11 mouse cellular contexts compared by ENCODE assay signal in genomic region chr3:131137119-131137781, GRCm38 (mm10). TPM values are rescaled to one million over a fixed set of nuclear protein-coding genes. Genes with fewer than 3 reads are reported as not detected.
DNase-seq lines count a peak whose midpoint lies in the region; ATAC-seq and TF ChIP-seq lines count a peak whose summit lies in the region.
"Had no signal": no experiment of that assay in that cellular context is flagged by ENCODE, and none has a peak within 500 bp of the region (broad histone marks: within the 10 kb centered on the region; RNA-seq: fewer than 3 reads in every experiment).

No protein-coding gene starts in this region.

- H3K9me3 ChIP-seq in forebrain, postnatal 0 days (ENCODE audit: low read length) = no peaks in the 10 kb centered on the region
- H3K9me3 ChIP-seq in midbrain, embryonic 13.5 days = no peaks in the 10 kb centered on the region
- H3K9me3 ChIP-seq: lung, embryonic 15.5 days had no signal

- peak; percentile 66 for ATAC-seq in forebrain, postnatal 0 days
- ATAC-seq in midbrain, embryonic 13.5 days = peak; percentile 86

- no peaks in the 10 kb centered on the region for H3K36me3 ChIP-seq in forebrain, postnatal 0 days (ENCODE audit: insufficient read depth)
- H3K36me3 ChIP-seq in midbrain, embryonic 13.5 days = no peaks in the 10 kb centered on the region
- H3K36me3 ChIP-seq: lung, embryonic 15.5 days had no signal

- no peak overlapping the region for H3K9ac ChIP-seq in forebrain, postnatal 0 days
- H3K9ac ChIP-seq in midbrain, embryonic 13.5 days (replicated peaks) = peak overlapping the region; percentile 32; the same call in 1 of the 2 replicates
- H3K9ac ChIP-seq: lung, embryonic 15.5 days had no signal

- H3K27me3 ChIP-seq in forebrain, postnatal 0 days (ENCODE audit: insufficient read depth, low read length) = no peaks in the 10 kb centered on the region
- H3K27me3 ChIP-seq in midbrain, embryonic 13.5 days = peaks cover 4% of the 10 kb centered on the region; the same call in 1 of the 2 replicates
- H3K27me3 ChIP-seq: lung, embryonic 15.5 days had no signal

- peak; percentile 74 for DNase-seq in adrenal gland, adult 2 months
- DNase-seq in adrenal gland, adult 18-20 months (ENCODE audit: low spot score in 2 of 2) = no peak
- DNase-seq in adrenal gland, postnatal 14 days = peak; percentile 70
- DNase-seq in forebrain, postnatal 0 days = peak; percentile 52
- no peak for DNase-seq in cerebellum, adult 9-10 months
- DNase-seq in left cerebral cortex, adult 18-20 months (ENCODE audit: low spot score in 2 of 2) = no peak
- DNase-seq in layer of hippocampus, postnatal 36 days = no peak
- DNase-seq: right cerebral cortex, postnatal 25 days had no signal

- H3K27ac ChIP-seq in forebrain, postnatal 0 days (ENCODE audit: low read depth, low read length) = no peak overlapping the region
- peak overlapping the region; percentile 72 for H3K27ac ChIP-seq in midbrain, embryonic 13.5 days
- H3K27ac ChIP-seq: lung, embryonic 15.5 days had no signal

- peaks cover 13% of the 10 kb centered on the region for H3K4me1 ChIP-seq in forebrain, postnatal 0 days (ENCODE audit: insufficient read depth)
- H3K4me1 ChIP-seq in midbrain, embryonic 13.5 days (replicated peaks) = peaks cover 65% of the 10 kb centered on the region

- H3K4me3 ChIP-seq in forebrain, postnatal 0 days (ENCODE audit: low read depth, low read length) = peak overlapping the region; percentile 6; the same call in 1 of the 2 replicates
- peak overlapping the region; percentile 20 for H3K4me3 ChIP-seq in midbrain, embryonic 13.5 days (replicated peaks)
- H3K4me3 ChIP-seq: erythroblast, embryonic 14.5 days; lung, embryonic 15.5 days had no signal

- peak overlapping the region; percentile 26 for H3K4me2 ChIP-seq in forebrain, postnatal 0 days (ENCODE audit: low read depth)
- H3K4me2 ChIP-seq in midbrain, embryonic 13.5 days (replicated peaks) = peak overlapping the region; percentile 53
- H3K4me2 ChIP-seq: lung, embryonic 15.5 days had no signal

- no peak for TF ChIP-seq CTCF in forebrain, postnatal 0 days (IDR thresholded peaks at IDR 0.05; ENCODE audit: low read depth)

- 11% methylated on average over 18 of the region's 18 CpGs for WGBS in forebrain, postnatal 0 days
- WGBS in midbrain, embryonic 13.5 days = 8% methylated on average over 18 of the region's 18 CpGs

RNA-seq across cellular contexts. Expression of gene Lef1, which starts 27.0 kb away (rescaled TPM):
- total RNA-seq in adrenal gland, adult 2 months (2021) = 10 to 100 TPM in 1 of 2 experiments, 1 to 10 TPM in 1; 10.0 to 11.7 TPM
- polyA plus RNA-seq in adrenal gland, adult 2 months (2012; rRNA removed) = 9.6 and 10.9 TPM in 2 replicates
- 10 to 100 TPM in 1 of 2 experiments, 1 to 10 TPM in 1; 7.3 to 10.1 TPM for total RNA-seq in adrenal gland, adult 18-20 months (2021)
- total RNA-seq in adrenal gland, postnatal 14 days (2021) = 10.4 and 27.0 TPM in 2 replicates
- 6.6 and 12.1 TPM in 2 replicates for total RNA-seq in forebrain, postnatal 0 days (2014; rRNA removed)
- polyA plus RNA-seq in forebrain, postnatal 0 days (2015; fragmentation: Nextera tagmentation; extraction: Ambion mirVana) = 9.3 and 15.3 TPM in 2 replicates
- 80.3 and 86.0 TPM in 2 replicates for polyA plus RNA-seq in midbrain, embryonic 13.5 days (2015; fragmentation: Nextera tagmentation; extraction: Ambion mirVana)
- 1 to 10 TPM; 5.5 to 5.7 TPM for total RNA-seq in left cerebral cortex, adult 18-20 months (2021)
- 1 to 10 TPM; 5.5 to 6.7 TPM for total RNA-seq in layer of hippocampus, postnatal 36 days (2021)
- polyA plus RNA-seq: erythroblast, embryonic 14.5 days had no signal

Comparison
In these comparisons a context has a peak if more than half of its experiments do, and no peak if none do; other contexts are left out.
1. DNase-seq: peak in adrenal gland, adult 2 months (single experiment), adrenal gland, postnatal 14 days (single experiment) and forebrain, postnatal 0 days (single experiment); none in adrenal gland, adult 18-20 months (0 of 2), cerebellum, adult 9-10 months (single experiment), left cerebral cortex, adult 18-20 months (0 of 2) and layer of hippocampus, postnatal 36 days (0 of 2).